Mouse (Mus musculus) urinary bladder, postnatal 14 days (tissue): ENCODE measurements around the gene Cks2.

ENCODE experiments used
- DNase-seq: peaks from one replicate; pipeline ENCODE4 v3.0.0; 2021; ENCODE audit warnings: low spot score

Cks2 gene

DNA sequence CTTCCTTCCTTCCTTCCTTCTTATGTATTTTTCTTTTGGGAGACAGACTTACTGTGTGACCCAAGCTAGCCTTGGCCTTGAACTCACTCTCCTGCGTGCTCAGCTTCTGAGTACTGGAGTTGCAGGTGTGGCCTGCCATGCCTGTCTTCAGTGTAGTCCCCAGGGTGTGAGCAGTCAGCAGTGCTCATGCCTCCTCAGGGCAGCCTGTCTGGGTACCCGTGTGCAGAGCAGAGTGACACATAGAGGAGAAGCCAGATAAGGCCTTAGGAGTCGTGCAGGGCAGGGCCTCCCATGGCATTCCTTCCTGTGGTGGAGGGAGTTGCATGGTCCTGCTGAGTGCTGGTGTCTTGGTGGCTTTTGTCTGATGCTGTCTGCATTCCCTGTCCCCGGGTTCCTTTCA, 34.3 kb downstream of the Cks2 start:
- no peak for DNase-seq

DNA sequence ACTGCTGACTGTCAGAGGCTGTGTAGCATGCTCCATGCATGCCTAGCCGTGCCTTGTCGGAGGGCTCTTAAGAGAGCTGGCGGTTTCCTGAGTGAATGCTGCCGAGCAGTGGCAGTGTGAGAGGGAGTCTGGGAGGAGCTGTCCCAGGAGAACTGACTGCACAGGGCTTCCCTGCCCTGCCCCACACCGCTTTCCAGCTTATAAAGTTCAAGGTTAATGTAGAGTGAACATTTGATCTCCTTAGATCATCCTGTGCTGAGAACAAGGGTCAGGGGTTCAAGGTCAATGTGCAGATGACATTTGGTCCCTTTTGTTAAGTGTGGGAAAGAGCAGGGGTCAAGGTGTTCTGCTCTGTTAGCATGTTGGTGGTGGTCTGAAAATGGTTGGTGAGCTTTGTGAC, 36.0 kb downstream of the Cks2 start:
- no peak for DNase-seq

DNA sequence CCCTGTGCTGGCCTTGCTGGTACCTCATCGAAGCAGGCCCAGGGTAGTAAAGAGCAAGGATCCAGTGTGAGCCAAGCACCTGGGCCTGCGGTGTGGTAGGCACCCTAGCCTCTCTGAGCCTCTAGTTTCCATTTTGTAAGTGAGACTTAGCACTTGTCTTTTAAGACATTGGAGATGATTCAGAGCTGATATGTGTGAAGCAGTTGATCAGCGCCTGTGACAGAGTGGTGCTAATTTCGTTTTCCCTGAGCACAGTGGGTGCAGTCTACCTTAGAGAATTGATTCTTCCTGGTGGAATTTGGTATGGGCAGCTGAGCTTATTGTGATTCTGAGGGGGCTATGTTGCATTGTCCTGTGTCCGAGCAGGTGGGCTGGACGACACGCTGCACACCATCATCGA, 36.6 kb downstream of the Cks2 start:
- no peak for DNase-seq

DNA sequence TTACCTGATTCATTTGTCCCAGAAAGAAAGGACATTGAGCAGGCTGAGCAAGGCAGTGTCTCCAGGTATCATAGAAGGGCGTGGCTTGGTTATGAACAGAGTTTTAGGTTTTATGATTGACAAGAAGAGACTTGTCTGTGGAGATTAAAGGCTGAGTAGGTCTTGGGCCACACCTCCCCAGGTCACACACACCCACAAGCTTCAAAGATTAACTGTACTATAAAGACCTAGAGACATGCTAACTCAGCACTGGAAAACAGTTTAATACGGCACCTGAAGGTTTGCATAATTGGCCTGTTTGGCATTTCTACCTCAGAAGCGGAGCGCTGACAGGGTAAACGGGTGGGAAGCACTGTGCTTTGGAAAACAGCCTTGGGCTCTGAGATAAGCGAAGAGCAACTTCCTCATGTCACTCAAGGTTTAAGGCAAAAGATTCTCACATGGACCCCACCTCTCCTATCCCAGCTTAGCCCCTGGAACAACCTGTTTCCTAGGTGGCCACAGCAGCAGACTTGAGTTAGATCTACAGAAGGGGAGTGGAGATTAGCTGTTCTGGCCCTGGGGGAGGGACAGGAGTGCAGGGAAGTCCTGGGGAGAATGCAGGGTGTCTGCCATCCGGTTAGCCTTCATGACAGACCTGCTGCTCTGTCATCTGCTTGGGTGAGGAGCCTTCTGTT, 40.4 kb downstream of the Cks2 start:
- DNase-seq, result no peak

DNA sequence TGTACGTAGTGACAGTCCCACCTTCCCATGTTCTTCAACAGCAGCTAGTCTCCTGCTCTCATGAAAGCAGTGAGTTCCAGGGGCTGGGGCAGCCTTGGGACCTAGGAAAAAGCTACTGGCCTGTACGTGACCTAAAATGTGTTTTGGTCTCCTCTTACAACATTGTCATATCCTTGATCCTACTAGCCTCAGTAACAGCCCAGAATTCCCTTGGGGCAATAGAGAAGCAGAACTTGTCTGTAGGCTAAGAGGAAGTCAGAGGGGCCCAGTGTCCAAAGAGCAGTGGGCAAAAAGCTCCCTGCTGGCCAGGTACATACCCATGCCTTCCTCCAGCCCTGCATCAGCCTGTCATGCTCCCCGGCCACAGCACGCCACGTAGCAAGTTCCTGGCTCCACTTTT, 41.9 kb downstream of the Cks2 start:
- no peak for DNase-seq

DNA sequence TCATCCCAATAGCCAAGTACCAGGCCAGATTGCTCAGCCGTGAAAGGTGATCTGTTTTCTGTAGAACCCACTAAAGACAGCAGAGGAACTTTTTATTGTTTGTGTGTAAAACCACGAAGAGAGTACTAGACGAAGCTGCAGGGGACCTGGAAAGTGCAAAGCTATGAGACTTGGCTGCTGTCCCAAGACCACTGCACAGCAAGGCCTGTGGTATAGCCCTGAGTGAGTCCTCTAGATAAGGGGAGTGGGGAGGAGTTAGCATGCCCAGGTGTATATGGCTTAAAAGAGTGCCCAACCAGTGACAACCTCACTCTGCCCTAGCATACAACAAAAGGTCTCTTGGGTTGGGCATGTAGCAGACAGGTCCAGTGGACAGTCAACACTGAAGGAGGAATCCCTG, 43.7 kb downstream of the Cks2 start:
- no peak for DNase-seq

DNA sequence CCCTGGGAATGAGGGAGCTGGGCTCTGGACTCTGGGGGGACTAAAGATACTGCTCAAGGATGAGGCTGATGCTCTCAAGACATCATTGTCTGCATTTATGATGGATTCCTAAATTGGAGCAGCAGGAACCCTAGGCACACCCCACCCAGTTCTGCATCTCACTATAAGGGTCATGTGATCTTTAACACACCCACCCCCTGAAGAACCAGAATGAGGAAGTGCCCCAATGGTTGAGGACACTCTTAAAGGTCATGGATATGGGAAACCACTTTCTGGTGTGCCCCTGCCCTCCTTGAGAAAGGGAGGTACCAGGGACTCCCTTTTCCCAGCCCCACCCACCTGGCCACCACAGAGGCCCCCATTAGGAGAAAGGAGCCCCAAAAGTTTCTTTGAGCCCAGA, 51.4 kb downstream of the Cks2 start:
- DNase-seq, result no peak

DNA sequence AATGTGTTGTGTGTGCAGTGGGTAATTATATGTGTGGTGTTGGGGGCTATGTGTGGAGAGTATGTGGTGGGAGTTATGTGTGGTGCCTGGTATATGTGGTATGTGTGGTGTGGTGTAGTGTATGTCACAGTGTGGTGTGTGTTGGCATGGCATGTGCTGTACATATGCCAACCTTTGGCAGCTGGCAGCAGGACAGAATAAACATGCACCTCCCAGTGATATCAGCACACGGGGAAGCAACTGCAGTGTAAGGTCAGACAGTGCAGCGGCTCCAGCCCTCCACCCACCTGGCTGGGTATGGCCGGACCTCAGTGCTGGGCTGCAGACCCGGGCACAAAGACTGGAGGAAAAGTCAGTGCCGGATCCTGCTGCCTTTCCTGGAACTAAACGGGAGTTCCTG, 52.4 kb downstream of the Cks2 start:
- DNase-seq, result no peak

DNA sequence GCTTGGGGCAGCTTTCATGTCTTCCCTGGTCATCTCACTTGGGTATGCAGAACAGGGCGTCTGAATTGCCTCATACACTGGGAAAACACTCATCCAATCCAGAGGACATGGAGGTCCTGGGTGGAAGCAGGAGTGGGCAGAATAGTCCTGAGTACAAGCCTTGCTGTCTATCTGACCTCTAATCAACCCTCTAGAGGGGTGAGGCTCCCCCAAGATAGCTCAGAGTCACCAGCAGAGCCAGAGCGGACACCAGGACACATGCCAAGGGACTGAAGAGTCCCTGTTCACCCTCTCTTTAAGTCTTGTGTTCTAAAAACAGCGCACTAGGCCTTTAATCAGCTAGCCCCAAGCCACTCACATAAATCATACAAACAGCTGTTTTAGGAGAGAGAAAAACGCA, 52.9 kb downstream of the Cks2 start:
- DNase-seq, result no peak

DNA sequence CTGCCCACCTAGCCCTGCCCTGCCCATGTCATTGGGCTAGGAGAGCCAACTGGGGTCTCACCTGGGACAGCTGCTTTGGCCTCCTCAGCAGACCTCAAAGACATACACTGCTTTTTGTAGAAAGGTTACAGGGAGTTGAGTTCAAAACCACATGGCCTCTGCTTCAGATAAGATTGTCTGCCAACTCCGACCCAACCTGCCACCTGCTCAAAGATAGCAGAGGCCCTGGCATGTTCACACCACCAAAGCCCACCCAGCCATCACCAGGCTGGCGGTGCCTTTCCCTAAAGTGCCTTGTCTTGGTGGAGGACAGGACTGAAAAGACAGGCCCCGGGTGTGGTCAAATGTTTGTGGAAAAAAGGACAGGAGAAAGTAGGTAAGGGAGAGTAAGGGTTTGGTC, 53.3 kb downstream of the Cks2 start:
- no peak for DNase-seq
